Mouse (Mus musculus): ENCODE measurements around the gene Hhat. TPM values are rescaled to one million over a fixed set of nuclear protein-coding genes. Genes with fewer than 3 reads are reported as not detected.
A peak's percentile ranks its signal among the peaks of the same experiment; 100 is the strongest.

Hhat gene
- polyA plus RNA-seq, 1 experiment: 3.9 TPM

DNA sequence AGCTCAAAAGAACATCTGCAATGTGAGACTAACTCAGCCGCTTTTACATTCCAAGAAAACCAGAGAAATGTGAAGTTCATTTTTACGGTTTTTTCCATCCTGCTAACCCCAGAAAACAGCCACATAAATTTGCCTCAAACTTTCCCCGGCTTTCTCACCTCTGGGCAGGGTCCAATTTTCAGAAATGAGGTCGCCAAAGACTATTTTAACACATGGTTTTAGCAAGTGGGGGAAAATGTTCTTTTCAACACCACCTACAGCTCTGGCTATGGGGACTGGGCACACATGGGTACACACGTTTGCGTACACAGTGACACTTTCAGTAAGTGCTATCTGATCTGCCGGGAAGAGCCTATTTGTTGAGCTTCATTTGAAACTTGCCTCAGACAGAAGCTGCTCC is 40.5 kb downstream of the Hhat start:
- Histone ChIP-seq H3K27me3 (ENCODE audit: control insufficient read depth, insufficient read depth, insufficient read length) (no peaks in the 10 kb centered on the region), H3K4me3 (ENCODE audit: insufficient read depth, poor library complexity, severe bottlenecking) (no peak overlapping the region), H3K36me3 (ENCODE audit: control insufficient read depth, insufficient read depth) (no peaks in the 10 kb centered on the region), H3K79me3 (ENCODE audit: low read depth) (no peaks in the 10 kb centered on the region), H3K79me2 (ENCODE audit: control insufficient read depth, insufficient read depth) (no peaks in the 10 kb centered on the region), H3ac (ENCODE audit: control insufficient read depth, insufficient read length, low read depth) (no peak overlapping the region)
- TF ChIP-seq MYOG (IDR thresholded peaks at IDR 0.05; ENCODE audit: control insufficient read depth, extremely low read depth, insufficient read length): no peak
- no peak for TF ChIP-seq CEBPB (IDR thresholded peaks at IDR 0.05; ENCODE audit: low read depth)
- TF ChIP-seq MAX (IDR thresholded peaks at IDR 0.05): no peak
- no peak for TF ChIP-seq CTCF (IDR thresholded peaks at IDR 0.05; ENCODE audit: control insufficient read depth, insufficient read depth, insufficient read length)
- no peak for TF ChIP-seq USF1 (IDR thresholded peaks at IDR 0.05; ENCODE audit: low read depth)

DNA sequence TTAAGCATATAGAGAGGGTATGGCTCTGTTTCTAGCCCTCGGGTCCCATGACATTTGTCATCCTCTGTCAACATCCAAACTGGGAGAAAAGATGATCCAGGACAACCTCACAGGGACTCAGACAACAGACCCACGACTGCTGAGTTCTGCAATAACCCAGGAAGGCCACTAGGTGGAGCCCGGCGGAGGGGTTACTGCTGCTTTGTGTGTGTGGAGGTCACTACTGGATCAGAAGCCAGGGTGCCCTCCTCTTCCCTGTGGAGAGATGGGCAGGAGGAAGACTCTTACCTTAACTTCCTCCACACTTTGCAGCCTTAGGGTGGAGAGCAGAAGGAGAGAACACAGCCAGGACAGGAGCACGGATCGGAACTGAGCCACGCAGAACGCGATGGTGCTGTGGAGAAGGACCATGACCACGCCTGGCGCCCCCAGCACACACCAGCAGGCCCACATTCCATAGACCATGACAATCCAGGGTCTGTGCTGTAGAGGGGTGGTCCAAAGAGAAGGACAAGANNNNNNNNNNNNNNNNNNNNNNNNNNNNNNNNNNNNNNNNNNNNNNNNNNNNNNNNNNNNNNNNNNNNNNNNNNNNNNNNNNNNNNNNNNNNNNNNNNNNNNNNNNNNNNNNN is 43.9 kb downstream of the Hhat start:
- Histone ChIP-seq H3K79me3 (ENCODE audit: low read depth) (no peaks in the 10 kb centered on the region), H3K36me3 (ENCODE audit: control insufficient read depth, insufficient read depth) (no peaks in the 10 kb centered on the region), H3K27me3 (ENCODE audit: control insufficient read depth, insufficient read depth, insufficient read length) (no peaks in the 10 kb centered on the region), H3ac (ENCODE audit: control insufficient read depth, insufficient read length, low read depth) (no peak overlapping the region), H3K79me2 (ENCODE audit: control insufficient read depth, insufficient read depth) (no peaks in the 10 kb centered on the region), H3K4me3 (ENCODE audit: insufficient read depth, poor library complexity, severe bottlenecking) (no peak overlapping the region)
- TF ChIP-seq MYOG (IDR thresholded peaks at IDR 0.05; ENCODE audit: control insufficient read depth, extremely low read depth, insufficient read length) (no peak), CTCF (IDR thresholded peaks at IDR 0.05; ENCODE audit: control insufficient read depth, insufficient read depth, insufficient read length) (peak; percentile 81), MAX (IDR thresholded peaks at IDR 0.05) (no peak), USF1 (IDR thresholded peaks at IDR 0.05; ENCODE audit: low read depth) (no peak), CEBPB (IDR thresholded peaks at IDR 0.05; ENCODE audit: low read depth) (no peak), FOSL1 (IDR thresholded peaks at IDR 0.05; ENCODE audit: insufficient read depth, low read length, poor library complexity, severe bottlenecking) (no peak)

DNA sequence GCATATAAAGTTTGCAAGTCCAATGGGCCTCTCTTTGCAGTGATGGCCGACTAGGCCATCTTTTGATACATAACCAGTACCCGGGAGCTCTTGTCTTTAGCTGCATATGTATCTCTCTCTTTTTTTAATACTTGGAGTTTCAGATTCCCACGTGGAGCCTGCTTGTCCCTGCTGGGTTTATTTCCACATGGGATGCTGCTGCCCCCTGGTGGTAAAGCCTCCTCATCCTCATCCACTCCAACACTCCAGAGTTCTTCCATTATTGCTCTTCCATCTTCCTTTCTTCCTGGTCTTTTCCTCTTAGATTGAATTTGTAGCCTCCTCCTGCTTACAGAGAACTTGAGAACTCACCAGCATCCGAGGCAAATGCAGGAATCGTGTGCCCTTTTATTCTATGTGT is 48.9 kb downstream of the Hhat start:
- no peak overlapping the region for H3K4me3 ChIP-seq (ENCODE audit: insufficient read depth, poor library complexity, severe bottlenecking)

DNA sequence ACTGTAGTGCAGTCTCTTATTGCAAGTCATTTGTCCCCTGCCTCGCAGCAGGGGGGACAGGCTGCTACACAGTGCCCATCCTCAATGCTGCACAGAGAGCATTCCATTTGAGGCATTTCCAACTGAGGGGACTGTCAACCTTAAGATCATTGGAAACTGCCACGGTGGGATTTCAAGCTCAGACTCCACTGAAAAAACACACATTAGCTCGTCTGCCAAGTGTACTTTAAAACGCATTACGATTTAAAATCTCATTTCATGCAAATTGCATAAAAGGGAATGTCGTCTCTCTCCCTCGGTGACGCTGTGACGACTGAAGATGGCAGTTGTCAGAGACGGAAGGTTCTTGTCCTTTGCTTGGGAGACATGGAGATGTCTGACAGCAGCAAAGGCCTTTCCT is 50.9 kb downstream of the Hhat start:
- H3K79me2 ChIP-seq (ENCODE audit: control insufficient read depth, insufficient read depth): no peaks in the 10 kb centered on the region
- no peaks in the 10 kb centered on the region for H3K36me3 ChIP-seq (ENCODE audit: control insufficient read depth, insufficient read depth)
- no peak overlapping the region for H3K4me3 ChIP-seq (ENCODE audit: insufficient read depth, poor library complexity, severe bottlenecking)
- H3ac ChIP-seq (ENCODE audit: control insufficient read depth, insufficient read length, low read depth): no peak overlapping the region
- TF ChIP-seq CEBPB (IDR thresholded peaks at IDR 0.05; ENCODE audit: low read depth): no peak
- no peaks in the 10 kb centered on the region for H3K79me3 ChIP-seq (ENCODE audit: low read depth)
- no peaks in the 10 kb centered on the region for H3K27me3 ChIP-seq (ENCODE audit: control insufficient read depth, insufficient read depth, insufficient read length)

More for the DNA sequence above, 48.9 kb downstream of the Hhat start:
- Histone ChIP-seq H3K27me3 (ENCODE audit: control insufficient read depth, insufficient read depth, insufficient read length) (no peaks in the 10 kb centered on the region), H3ac (ENCODE audit: control insufficient read depth, insufficient read length, low read depth) (no peak overlapping the region), H3K36me3 (ENCODE audit: control insufficient read depth, insufficient read depth) (no peaks in the 10 kb centered on the region), H3K79me2 (ENCODE audit: control insufficient read depth, insufficient read depth) (no peaks in the 10 kb centered on the region), H3K79me3 (ENCODE audit: low read depth) (no peaks in the 10 kb centered on the region)
- TF ChIP-seq USF1 (IDR thresholded peaks at IDR 0.05; ENCODE audit: low read depth) (no peak), MAX (IDR thresholded peaks at IDR 0.05) (no peak), MYOD1 (IDR thresholded peaks at IDR 0.05; ENCODE audit: control insufficient read depth, insufficient read length, low read depth) (no peak), CEBPB (IDR thresholded peaks at IDR 0.05; ENCODE audit: low read depth) (no peak), CTCF (IDR thresholded peaks at IDR 0.05; ENCODE audit: control insufficient read depth, insufficient read depth, insufficient read length) (peak; percentile 54)

DNA sequence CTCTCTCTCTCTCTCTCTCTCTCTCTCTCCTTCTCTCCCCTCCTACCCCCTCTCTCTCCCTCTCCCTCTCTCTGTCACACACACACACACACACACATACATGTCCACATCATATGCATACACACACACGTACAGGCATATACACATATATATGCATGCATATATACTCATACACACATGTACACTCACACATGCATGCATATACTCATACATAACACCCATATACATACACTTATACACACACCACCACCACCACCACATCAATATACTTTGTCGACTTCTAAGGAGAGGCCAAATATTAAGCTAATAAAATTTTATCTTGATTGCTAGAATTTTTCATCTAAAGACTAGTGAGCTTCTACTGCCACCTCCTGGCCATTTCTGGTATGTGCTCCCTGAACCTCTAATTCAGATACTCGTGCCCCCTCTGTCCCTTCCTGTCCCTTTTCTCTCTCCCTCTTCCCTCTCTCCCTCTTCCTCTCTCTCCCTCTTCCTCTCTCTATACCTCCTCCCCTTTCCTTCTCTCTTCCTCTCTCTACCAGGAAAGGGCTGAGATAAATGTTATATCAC is 59.2 kb downstream of the Hhat start:
- H3K4me3 ChIP-seq (ENCODE audit: insufficient read depth, poor library complexity, severe bottlenecking): no peak overlapping the region
- no peaks in the 10 kb centered on the region for H3K79me2 ChIP-seq (ENCODE audit: control insufficient read depth, insufficient read depth)
- H3ac ChIP-seq (ENCODE audit: control insufficient read depth, insufficient read length, low read depth): no peak overlapping the region
- no peaks in the 10 kb centered on the region for H3K36me3 ChIP-seq (ENCODE audit: control insufficient read depth, insufficient read depth)
- TF ChIP-seq CTCF (IDR thresholded peaks at IDR 0.05; ENCODE audit: control insufficient read depth, insufficient read depth, insufficient read length) (peak; percentile 30), CEBPB (IDR thresholded peaks at IDR 0.05; ENCODE audit: low read depth) (no peak)
- H3K27me3 ChIP-seq (ENCODE audit: control insufficient read depth, insufficient read depth, insufficient read length): no peaks in the 10 kb centered on the region
- no peaks in the 10 kb centered on the region for H3K79me3 ChIP-seq (ENCODE audit: low read depth)

DNA sequence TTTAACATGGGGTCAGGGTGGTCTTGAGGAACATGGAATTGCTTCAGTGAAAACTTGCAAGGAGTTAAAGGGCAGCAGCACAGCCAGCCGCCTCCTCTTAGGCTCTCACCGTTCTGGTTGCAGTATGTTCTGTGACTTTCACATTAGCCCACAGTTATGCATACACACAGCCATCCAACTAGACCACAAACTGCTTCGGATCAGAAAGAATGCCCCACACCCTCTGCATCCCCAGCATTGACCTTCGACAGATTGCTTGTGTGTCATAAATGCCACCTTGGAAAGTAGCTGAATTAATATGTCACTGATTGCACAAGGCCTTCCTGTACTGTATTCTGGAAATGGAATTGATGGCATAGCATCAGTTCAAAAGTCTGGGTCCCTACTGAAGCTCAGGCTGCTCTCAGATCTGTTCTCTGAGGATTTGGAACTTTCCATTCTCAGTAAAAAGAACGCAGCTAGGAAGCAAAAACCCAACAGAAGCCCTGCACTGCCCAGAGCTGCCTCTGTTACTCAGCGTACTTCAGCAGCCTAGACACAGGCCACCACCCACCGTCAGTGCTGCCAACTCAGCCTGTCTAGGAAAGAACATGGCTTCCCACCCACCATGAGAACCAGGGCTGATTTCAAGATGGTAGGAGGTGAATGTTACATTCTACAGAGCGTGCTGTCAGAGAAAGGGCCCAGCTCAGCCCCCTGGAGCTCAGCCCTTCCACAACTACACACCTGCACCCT is 70.5 kb downstream of the Hhat start:
- no peaks in the 10 kb centered on the region for H3K79me3 ChIP-seq (ENCODE audit: low read depth)
- H3K79me2 ChIP-seq (ENCODE audit: control insufficient read depth, insufficient read depth): no peaks in the 10 kb centered on the region
- H3K36me3 ChIP-seq (ENCODE audit: control insufficient read depth, insufficient read depth): no peaks in the 10 kb centered on the region
- no peak overlapping the region for H3ac ChIP-seq (ENCODE audit: control insufficient read depth, insufficient read length, low read depth)
- H3K4me3 ChIP-seq (ENCODE audit: insufficient read depth, poor library complexity, severe bottlenecking): no peak overlapping the region
- TF ChIP-seq MYOD1 (IDR thresholded peaks at IDR 0.05; ENCODE audit: control insufficient read depth, insufficient read length, low read depth): no peak
- no peak for TF ChIP-seq CTCF (IDR thresholded peaks at IDR 0.05; ENCODE audit: control insufficient read depth, insufficient read depth, insufficient read length)
- no peak for TF ChIP-seq CEBPB (IDR thresholded peaks at IDR 0.05; ENCODE audit: low read depth)
- no peak for TF ChIP-seq FOSL1 (IDR thresholded peaks at IDR 0.05; ENCODE audit: insufficient read depth, low read length, poor library complexity, severe bottlenecking)
- no peak for TF ChIP-seq MYOG (IDR thresholded peaks at IDR 0.05; ENCODE audit: control insufficient read depth, extremely low read depth, insufficient read length)
- TF ChIP-seq MAX (IDR thresholded peaks at IDR 0.05): no peak
- no peak for TF ChIP-seq USF1 (IDR thresholded peaks at IDR 0.05; ENCODE audit: low read depth)
- no peaks in the 10 kb centered on the region for H3K27me3 ChIP-seq (ENCODE audit: control insufficient read depth, insufficient read depth, insufficient read length)
